Mouse (Mus musculus): ENCODE data around the gene Vmn1r188.
"Not testable (repeated sequence)": the region's sequence is repeated elsewhere in the genome, so short reads cannot be mapped to it uniquely, and the experiment has no call there.

The Vmn1r188 gene

DNA sequence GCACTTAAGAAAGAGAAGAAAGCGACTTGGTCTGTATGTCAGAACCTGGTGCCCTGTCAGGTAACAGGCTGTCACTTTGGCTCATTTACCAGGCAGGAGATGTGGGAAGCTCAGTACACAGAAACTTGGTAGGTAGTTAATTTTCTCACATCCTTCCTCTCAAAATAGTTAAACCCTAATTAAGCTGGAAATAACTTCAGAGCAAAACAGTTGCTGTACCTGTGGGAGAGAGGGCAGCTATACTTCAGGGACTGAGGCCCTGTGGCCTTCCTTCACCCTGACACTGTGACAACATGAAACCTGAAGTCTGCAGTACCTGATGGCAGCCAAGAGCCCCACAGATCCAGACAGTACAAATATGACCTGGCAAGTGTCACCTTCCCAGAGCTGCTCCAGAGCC, at the start of gene Vmn1r188:
Gene Vmn1r188, plus strand, starts transcription at position 301 of the 400 bp plus-strand sequence.
- DNase-seq (ENCODE audit: extremely low spot score, low read depth, low spot score) = not testable (repeated sequence)

DNA sequence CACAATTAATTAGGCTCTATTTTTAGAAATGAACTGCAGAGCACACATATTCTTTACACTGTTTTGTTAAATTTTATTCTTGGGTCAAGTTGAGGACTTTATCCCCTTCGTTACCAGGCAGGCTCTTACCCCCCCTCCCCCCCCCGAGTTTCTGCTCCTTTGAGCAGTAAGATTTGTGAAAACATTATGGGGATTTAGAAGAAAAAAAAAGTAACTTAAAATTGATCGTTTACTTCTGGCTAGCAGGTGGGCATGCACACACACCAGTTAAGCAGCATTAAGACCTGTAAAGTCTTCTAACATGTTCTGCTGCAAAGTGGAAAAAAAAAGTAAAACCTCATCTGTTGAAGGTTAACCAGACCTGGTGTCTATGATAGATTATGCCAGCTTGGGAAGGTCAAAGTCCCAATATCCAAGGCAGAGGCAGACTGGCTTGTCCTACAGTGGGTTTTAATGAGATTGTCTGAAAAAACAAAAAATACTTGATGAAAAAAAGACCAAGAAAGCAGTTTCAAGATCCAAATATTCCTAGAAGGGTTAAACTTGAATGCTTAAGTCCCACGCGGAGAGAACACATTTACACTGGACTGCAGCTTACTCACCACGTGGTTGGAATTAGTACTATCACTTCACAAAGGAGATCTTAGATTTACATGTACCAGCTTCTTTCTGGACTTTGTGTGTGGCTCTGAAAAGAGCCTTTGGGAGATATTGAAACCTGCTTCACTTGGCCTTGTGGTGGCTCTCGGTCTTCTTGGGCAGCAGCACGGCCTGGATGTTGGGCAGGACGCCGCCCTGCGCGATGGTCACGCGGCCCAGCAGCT, 49.6 kb upstream of the Vmn1r188 start:
- DNase-seq (ENCODE audit: extremely low spot score, low read depth, low spot score) = no peak

DNA sequence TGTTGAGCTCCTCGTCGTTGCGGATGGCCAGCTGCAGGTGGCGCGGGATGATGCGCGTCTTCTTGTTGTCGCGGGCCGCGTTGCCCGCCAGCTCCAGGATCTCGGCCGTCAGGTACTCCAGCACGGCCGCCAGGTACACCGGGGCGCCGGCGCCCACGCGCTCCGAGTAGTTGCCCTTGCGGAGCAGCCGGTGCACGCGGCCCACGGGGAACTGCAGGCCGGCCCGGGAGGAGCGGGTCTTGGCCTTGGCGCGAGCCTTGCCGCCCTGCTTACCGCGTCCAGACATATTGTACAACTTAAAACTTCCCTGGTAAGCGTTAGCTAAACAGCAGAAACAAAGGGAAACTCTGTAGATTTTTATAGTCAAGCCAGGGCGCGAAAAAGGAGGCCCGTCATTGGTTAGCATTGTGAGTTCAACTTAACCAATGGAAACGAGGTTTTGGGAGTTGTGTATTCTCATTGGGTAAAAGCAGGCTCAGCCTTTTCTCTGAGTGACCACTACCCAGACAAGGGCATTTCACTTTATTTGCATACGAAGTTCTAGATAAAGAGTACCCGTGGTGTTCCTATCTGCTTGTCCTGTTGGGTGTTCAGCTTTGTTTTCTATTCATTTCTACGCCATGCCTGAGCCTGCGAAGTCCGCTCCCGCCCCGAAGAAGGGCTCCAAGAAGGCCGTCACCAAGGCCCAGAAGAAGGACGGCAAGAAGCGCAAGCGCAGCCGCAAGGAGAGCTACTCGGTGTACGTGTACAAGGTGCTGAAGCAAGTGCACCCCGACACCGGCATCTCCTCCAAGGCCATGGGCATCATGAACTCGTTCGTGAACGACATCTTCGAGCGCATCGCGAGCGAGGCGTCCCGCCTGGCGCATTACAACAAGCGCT, 48.7 kb upstream of the Vmn1r188 start, which contains the start of the genes Hist1h2ah and Hist1h2bk:
Gene Hist1h2ah, minus strand, starts transcription at position 302 of the 882 bp plus-strand sequence.
Gene Hist1h2bk, plus strand, starts transcription at position 604 of the 882 bp plus-strand sequence.
- peak; percentile 97 for DNase-seq (ENCODE audit: extremely low spot score, low read depth, low spot score)

DNA sequence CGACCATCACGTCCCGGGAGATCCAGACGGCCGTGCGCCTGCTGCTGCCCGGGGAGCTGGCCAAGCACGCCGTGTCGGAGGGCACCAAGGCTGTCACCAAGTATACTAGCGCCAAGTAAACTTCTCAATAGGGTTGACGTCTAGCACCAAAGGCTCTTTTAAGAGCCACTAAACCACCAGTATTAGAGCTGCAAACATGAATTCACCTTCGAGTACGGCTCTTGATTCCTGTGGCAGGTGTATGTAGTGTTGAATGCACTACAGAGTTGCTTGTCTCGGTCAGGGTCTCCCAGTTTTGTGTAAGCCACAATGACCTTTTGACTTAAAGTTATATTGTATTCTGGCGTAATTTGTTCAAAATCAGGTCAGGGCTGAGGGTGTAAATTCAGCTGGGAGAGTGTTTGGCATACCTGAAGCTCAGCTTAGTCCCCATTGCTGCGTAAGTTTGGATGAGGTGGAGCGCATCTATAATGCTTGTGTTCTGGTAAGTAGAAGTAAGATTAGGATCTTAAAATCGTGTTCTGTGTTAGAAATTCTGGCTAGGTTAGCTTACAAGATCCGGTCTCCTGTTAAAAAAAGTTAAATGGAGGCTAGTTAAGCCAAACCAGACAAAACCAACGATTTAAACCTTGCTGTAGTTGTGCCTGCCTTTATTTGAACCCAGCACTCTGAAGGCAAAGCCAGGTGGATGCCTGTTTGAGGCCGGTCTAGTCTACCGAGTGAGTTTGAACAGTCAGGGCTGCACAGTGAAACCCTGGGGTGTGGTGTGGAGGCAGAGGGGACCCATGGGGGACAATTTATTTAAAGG, 47.9 kb upstream of the Vmn1r188 start:
- no peak for DNase-seq (ENCODE audit: extremely low spot score, low read depth, low spot score)

DNA sequence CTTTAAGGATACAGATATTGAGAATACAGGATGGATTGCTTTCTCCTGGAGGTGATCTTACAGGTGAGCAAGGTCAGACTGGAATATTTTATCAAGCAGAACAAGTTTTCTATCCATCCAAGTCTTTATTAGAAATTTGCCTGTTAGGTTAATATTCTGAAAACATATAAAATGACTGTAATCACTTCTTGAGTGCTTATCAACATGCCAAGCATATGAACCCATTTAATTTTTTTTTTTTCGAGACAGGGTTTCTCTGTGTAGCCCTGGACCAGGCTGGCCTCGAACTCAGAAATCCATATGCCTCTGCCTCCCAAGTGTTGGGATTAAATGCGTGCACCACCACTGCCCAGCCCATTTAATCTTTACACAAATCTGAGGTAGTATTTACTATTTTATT, 47.3 kb upstream of the Vmn1r188 start:
- DNase-seq (ENCODE audit: extremely low spot score, low read depth, low spot score) = no peak

DNA sequence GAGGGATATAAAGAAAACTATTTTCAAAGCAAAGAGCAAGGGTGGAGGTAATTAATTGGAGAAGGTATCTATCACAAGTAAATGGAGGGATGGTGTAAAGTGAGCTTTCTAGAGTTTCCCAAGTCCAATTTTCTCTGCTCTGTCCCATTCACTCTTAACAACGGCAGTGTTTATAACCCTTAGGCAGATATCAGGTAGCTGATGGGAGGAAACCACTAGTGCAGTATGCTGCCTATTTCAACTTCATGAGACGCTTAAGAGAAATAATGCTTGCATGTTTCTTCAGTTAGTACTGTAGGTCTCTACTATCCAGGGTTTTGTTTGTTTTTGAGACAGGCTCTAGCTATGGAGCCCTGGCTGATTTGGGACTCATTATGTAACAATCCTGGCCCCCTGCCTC, 46.8 kb upstream of the Vmn1r188 start:
- no peak for DNase-seq (ENCODE audit: extremely low spot score, low read depth, low spot score)

DNA sequence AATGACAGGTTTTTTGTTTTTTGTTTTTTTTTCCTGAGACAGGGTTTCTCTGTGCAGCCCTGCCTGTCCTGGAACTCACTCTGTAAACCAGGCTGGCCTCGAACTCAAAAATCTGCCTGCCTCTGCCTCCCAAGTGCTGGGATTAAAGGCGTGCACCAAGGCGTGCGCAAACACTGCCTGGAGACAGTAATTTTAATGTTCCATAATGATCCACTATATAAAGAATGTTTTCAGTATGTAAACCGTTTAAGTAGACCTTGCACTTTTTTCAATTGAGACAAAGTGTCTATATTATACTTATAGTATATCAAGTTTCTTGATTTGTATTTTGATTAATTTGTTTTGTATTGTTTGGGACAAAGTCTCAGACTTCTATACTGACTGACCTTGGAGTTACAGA, 44.9 kb upstream of the Vmn1r188 start:
- DNase-seq (ENCODE audit: extremely low spot score, low read depth, low spot score) = no peak

DNA sequence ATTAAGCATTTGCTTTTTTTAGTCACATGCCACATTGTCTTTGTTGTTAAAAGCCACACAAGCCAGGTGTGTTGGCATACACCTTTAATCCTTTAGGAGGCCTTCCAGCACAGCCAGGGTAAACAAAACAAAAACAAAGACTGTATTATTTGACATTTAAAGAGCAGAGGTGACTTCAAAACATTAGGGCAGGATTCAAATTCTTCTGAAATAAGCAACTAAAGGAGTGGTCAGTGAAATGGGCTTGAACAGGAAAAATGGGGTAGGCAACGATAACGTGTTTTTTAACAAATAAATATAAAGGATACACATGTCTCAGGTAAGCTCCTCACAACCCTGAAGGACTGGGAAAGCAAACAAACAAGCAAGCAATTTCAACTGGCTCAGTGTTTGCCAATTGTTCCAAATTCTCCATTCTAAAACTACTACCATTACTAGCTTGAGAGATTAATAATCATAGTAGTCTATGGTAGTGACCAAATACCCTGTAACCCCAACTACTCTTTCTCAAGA, 44.2 kb upstream of the Vmn1r188 start:
- no peak for DNase-seq (ENCODE audit: extremely low spot score, low read depth, low spot score)

DNA sequence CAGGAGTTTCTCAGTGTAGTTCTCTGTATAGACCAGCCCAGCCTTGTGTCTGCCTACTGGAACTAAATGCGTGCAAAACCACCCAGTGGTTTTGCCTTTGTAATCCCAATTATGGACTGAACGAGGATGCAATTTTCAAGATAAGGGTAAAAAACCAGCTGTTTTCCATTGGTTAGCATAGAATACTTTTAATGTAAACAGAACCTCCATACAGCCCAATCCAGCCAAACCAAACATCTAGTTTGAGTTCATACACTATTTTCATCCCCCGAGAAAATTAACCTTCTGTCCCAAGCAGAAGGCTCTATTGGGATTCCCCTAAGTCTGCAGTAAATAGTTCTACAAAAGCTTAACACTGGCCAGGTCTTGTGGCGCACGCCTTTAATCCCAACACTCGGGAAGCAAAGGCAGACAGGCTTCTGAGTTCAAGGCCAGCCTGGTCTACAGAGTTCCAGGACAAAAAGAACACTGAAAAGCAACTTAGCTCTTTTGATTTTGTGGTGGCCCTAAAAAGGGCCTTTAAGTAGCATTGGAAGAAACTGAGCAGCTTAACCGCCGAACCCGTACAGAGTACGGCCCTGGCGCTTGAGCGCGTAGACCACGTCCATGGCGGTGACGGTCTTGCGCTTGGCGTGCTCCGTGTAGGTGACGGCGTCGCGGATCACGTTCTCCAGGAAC, 43.6 kb upstream of the Vmn1r188 start:
- no peak for DNase-seq (ENCODE audit: extremely low spot score, low read depth, low spot score)

DNA sequence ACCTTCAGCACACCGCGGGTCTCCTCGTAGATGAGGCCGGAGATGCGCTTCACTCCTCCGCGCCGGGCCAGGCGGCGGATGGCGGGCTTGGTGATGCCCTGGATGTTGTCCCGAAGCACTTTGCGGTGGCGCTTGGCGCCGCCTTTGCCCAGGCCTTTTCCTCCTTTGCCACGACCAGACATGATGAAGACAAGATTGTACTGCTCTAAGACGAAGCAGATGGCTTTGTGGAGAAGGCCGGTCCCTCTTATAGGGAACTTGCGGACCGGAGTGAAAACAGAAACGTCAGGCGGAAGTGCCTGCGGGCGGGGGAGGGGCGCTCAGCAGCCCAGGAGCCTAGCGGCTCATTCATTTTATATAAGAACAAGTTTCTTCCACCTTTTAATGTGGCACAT, 43.1 kb upstream of the Vmn1r188 start, which contains the start of gene Hist1h4i:
Gene Hist1h4i, minus strand, starts transcription at position 221 of the 395 bp plus-strand sequence.
- DNase-seq (ENCODE audit: extremely low spot score, low read depth, low spot score) = peak; percentile 91

DNA sequence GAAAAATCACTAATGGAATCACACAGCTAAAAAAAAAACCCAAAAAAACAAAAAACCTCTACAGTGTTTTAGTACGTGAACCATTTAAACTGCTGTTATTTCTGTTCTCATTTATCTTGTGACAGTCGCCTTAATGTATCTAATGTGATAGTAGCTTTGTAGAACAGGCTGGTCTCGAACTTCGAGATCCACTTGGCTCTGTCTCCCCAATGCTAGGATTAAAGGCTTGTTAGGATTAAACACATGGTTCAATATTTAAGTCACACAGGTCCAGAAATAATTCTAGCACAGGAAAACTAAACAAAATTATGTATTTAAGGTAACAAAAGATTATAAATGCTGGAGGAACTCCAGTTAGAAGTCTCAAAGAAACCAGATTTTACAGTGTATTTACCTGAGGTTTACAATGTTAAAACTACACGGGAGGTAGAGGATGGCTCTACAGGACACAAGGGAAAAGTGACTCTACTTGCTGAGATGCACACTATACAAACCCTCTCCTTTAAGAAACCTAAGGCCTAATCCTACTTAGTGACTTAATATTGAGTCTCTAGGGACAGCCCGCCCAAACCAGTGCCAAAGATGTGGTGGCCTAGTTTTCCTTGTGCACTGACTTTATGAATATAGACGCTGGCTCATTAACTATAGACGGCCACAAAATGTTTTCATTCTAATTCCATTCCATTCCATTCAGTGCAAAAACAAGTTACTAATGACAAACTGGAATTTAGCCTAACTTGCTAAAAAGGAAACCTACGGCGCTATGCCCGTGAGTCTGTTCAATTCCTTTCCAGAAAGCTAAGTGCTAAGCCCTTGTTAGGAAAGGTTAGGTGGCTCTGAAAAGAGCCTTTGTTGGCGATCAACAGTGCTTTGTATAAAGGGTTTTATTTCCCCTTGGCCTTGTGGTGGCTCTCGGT, 42.3 kb upstream of the Vmn1r188 start:
- DNase-seq (ENCODE audit: extremely low spot score, low read depth, low spot score) = no peak

DNA sequence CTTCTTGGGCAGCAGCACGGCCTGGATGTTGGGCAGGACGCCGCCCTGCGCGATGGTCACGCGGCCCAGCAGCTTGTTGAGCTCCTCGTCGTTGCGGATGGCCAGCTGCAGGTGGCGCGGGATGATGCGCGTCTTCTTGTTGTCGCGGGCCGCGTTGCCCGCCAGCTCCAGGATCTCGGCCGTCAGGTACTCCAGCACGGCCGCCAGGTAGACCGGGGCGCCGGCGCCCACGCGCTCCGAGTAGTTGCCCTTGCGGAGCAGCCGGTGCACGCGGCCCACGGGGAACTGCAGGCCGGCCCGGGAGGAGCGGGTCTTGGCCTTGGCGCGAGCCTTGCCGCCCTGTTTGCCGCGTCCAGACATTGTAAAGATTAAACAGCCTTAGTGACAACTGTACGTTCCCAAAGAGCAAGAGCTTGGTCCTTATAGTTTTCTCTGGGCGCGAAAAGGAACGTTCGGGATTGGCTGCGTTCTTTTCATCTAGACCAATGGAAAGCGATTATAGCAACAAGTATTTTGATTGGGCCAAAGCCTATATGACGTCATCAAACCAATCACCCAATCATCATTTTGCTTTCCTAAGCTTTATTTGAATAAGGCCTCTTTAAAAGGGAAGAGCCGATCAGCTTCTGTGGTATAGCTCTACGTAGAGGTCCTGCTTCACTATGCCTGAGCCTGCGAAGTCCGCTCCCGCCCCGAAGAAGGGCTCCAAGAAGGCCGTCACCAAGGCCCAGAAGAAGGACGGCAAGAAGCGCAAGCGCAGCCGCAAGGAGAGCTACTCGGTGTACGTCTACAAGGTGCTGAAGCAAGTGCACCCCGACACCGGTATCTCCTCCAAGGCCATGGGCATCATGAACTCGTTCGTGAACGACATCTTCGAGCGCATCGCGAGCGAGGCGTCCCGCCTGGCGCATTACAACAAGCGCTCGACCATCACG, 41.4 kb upstream of the Vmn1r188 start, which contains the start of the genes Hist1h2ag and Hist1h2bj:
Gene Hist1h2ag, minus strand, starts transcription at position 377 of the 935 bp plus-strand sequence.
Gene Hist1h2bj, plus strand, starts transcription at position 647 of the 935 bp plus-strand sequence.
- peak; percentile 100 for DNase-seq (ENCODE audit: extremely low spot score, low read depth, low spot score)

DNA sequence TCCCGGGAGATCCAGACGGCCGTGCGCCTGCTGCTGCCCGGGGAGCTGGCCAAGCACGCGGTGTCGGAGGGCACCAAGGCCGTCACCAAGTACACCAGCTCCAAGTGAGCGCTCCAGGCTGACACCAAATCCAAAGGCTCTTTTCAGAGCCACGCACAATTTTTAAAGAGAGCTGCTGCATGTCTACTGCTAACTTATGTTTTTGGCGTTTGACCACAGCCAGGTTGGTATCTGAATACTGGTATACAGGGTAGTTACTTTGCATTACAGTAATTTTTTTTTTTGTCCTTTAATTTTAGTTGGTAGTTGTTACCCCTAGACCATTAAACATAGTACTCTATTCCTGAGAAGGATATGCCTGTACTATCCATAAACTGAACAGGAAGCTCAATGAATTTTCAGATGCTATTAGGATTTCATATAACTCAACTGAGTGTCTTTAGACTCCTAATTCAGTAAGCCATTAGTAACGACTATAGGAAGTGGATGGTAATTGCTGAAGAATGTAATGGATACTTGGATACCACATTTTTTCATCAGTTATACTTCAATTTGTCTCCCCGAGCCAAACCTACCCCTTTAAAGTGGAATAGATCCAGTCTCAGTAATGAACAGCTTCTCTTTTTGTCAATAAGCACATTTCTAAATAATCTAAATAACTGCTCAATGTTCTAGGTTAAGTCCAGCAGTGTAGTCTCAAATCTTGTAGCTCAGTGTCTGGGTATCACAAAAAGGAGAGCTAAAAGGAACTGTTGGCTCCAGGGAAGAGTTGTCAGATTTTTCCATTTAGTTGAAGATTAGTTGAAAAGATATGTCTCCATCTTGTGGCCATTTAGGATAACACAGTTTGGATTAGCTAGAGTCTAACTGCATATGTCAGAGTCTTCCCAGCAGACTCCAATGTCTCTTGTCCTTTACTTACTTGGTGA, 40.5 kb upstream of the Vmn1r188 start:
- DNase-seq (ENCODE audit: extremely low spot score, low read depth, low spot score) = peak; percentile 86

DNA sequence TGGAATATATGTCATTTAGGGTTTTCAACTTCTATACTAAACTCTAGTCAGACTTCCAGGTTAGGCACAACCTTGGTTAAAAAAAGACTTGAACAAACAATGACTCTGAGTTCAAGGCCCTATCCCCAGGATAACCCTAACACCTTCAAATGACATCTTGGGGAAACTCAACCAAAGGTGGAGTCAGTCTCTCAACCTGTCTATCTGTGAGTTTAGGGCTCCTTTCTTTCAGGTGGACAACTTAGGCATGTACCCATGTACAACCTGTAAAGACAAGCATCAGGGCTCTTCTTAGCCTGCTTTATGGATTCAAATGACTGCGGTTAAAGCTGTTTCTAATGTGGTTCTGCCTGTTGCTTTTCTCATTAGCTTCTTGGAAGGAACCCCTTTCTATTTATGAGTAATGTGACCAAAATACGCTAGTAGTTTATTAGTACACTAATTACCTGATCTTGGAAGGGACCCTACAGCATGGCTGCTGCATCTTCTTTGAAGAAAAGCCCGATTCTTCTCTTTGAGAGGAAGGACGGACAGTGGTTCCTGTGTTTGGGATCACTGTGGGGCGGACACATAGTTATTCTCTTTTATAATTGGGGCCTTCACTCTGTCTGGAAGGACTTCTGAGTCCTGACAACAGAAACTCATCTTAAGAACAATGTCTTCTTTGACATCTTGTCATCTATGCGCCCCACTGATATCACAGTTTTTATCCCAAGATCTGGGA, 39.6 kb upstream of the Vmn1r188 start:
- DNase-seq (ENCODE audit: extremely low spot score, low read depth, low spot score) = no peak

DNA sequence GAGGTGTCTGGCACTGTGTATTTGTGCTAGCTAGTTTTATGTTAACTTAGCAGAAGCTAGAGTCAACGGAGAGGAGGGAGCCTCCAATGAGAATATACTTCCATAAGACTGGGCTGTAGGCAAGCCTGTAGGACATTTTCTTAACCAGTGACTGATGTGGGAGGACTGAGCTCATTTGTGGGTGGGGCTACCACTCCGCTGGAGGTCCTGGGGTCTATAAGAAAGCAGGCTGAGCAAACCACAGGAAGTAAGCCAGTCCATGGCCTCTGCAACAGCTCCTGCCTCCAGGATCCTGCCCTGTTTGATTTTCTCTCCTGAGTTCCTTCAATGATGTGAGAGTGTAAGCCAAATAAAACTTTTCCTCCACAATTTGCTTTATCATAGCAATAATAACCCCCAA, 38.9 kb upstream of the Vmn1r188 start:
- no peak for DNase-seq (ENCODE audit: extremely low spot score, low read depth, low spot score)

DNA sequence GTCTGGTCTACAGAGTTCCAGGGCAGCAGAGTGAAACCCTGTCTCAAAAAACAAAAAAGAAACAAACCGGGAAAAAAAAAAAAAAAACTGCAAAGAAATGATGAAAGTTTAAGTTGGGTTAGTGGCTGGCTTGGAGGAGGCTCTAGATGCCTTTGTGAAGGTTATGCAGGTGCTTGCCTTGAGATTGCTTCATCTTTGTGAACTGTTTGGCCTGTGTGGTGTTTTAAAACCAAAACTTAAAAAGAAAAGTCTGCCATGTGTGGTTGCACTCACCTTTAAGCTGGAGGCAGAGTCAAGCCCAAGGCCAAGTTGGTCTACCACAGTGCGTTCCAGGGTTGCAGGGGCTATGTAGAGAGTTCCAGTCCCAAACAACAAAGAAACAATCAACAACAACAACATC, 35.2 kb upstream of the Vmn1r188 start:
- no peak for DNase-seq (ENCODE audit: extremely low spot score, low read depth, low spot score)
